Mouse (Mus musculus): ENCODE results near the gene Ahsg. TPM values are rescaled to one million over a fixed set of nuclear protein-coding genes. Genes with fewer than 3 reads are reported as not detected.

The Ahsg gene
- total RNA-seq (2015) = not detected in 2 replicates
- not detected in 2 replicates for total RNA-seq (2017)

- ATAC-seq (replicated peaks; ENCODE audit: poor library complexity) = peak; percentile 39; the same call in 1 of the 2 replicates
Measured at GRCm38 (mm10) chr16:22890683-22891510, at the start of gene Ahsg. Gene Ahsg, plus strand, starts transcription at chr16:22891277.

- ATAC-seq (replicated peaks; ENCODE audit: poor library complexity) = no peak
Measured at GRCm38 (mm10) chr16:22842871-22843270, 48.2 kb upstream of the Ahsg start.

- ATAC-seq (replicated peaks; ENCODE audit: poor library complexity) = peak; percentile 95
Measured at GRCm38 (mm10) chr16:22844061-22844801, 46.8 kb upstream of the Ahsg start.

GRCm38 (mm10) chr16:22844834-22845233 is 46.2 kb upstream of the Ahsg start:
- ATAC-seq (replicated peaks; ENCODE audit: poor library complexity) = no peak

GRCm38 (mm10) chr16:22845481-22845880 is 45.6 kb upstream of the Ahsg start:
- ATAC-seq (replicated peaks; ENCODE audit: poor library complexity) = no peak

GRCm38 (mm10) chr16:22847686-22848085 is 43.4 kb upstream of the Ahsg start:
- ATAC-seq (replicated peaks; ENCODE audit: poor library complexity) = no peak

- no peak for ATAC-seq (replicated peaks; ENCODE audit: poor library complexity)
Measured at GRCm38 (mm10) chr16:22848331-22848730, 42.7 kb upstream of the Ahsg start.

- ATAC-seq (replicated peaks; ENCODE audit: poor library complexity) = peak; percentile 38
Measured at GRCm38 (mm10) chr16:22852709-22853108, 38.4 kb upstream of the Ahsg start.

GRCm38 (mm10) chr16:22856773-22857172 is 34.3 kb upstream of the Ahsg start:
- peak; percentile 32 for ATAC-seq (replicated peaks; ENCODE audit: poor library complexity)

GRCm38 (mm10) chr16:22857431-22858113 is 33.5 kb upstream of the Ahsg start, which contains the start of the genes Tbccd1 and Dnajb11:
Gene Tbccd1, minus strand, starts transcription at chr16:22857669.
Gene Dnajb11, plus strand, starts transcription at chr16:22857845.
- ATAC-seq (replicated peaks; ENCODE audit: poor library complexity) = peak; percentile 86

- no peak for ATAC-seq (replicated peaks; ENCODE audit: poor library complexity)
Measured at GRCm38 (mm10) chr16:22872397-22872796, 18.7 kb upstream of the Ahsg start.

GRCm38 (mm10) chr16:22873369-22873768 is 17.7 kb upstream of the Ahsg start:
- no peak for ATAC-seq (replicated peaks; ENCODE audit: poor library complexity)

- no peak; the same call in 1 of the 2 replicates for ATAC-seq (replicated peaks; ENCODE audit: poor library complexity)
Measured at GRCm38 (mm10) chr16:22876218-22877043, 14.6 kb upstream of the Ahsg start.

GRCm38 (mm10) chr16:22877660-22878390 is 13.3 kb upstream of the Ahsg start:
- ATAC-seq (replicated peaks; ENCODE audit: poor library complexity) = no peak

GRCm38 (mm10) chr16:22878716-22879115 is 12.4 kb upstream of the Ahsg start:
- no peak for ATAC-seq (replicated peaks; ENCODE audit: poor library complexity)

- no peak for ATAC-seq (replicated peaks; ENCODE audit: poor library complexity)
Measured at GRCm38 (mm10) chr16:22879945-22880595, 11.0 kb upstream of the Ahsg start.

- no peak for ATAC-seq (replicated peaks; ENCODE audit: poor library complexity)
Measured at GRCm38 (mm10) chr16:22880900-22881299, 10.2 kb upstream of the Ahsg start.

- ATAC-seq (replicated peaks; ENCODE audit: poor library complexity) = no peak
Measured at GRCm38 (mm10) chr16:22881487-22881886, 9.6 kb upstream of the Ahsg start.

- ATAC-seq (replicated peaks; ENCODE audit: poor library complexity) = no peak
Measured at GRCm38 (mm10) chr16:22883441-22883840, 7.6 kb upstream of the Ahsg start.
